Comparison of ENCODE assay signal across 8 mouse cellular contexts in genomic region chr17:24351760-24352357, GRCm38 (mm10). TPM values are rescaled to one million over a fixed set of nuclear protein-coding genes. Genes with fewer than 3 reads are reported as not detected.
DNase-seq lines count a peak whose midpoint lies in the region; ATAC-seq lines count a peak whose summit lies in the region.

Abca3 (plus strand) TSS chr17:24351950.

- peak within 1 kb of the TSS; percentile 67 for H3K4me3 ChIP-seq in hindbrain, embryonic 14.5 days (replicated peaks; ENCODE audit: low read length)

- H3K9me3 ChIP-seq in hindbrain, embryonic 14.5 days (ENCODE audit: control insufficient read depth, low read length) = no peaks in the 10 kb centered on the region

- under 1% methylated on average over 47 of the region's 55 CpGs for WGBS in hindbrain, embryonic 14.5 days

- peak; percentile 99 for DNase-seq in NIH3T3 (ENCODE audit: low read depth)
- peak; percentile 97 to 99 for DNase-seq in cerebellum, postnatal 14 days
- DNase-seq in frontal cortex, postnatal 25 days (ENCODE audit: low spot score in 2 of 2) = peak; percentile 87 to 96
- DNase-seq in hindbrain, embryonic 14.5 days (ENCODE audit: low spot score) = peak; percentile 98
- DNase-seq in layer of hippocampus, postnatal 36 days = peak; percentile 96 to 97
- peak; percentile 97 for DNase-seq in lung, postnatal 36 days
- peak; percentile 98 for DNase-seq in retina, postnatal 1 day
- peak; percentile 91 to 95 for DNase-seq in urinary bladder, adult 18-20 months (ENCODE audit: low spot score in 2 of 2)

- H3K9ac ChIP-seq in hindbrain, embryonic 14.5 days = peak within 1 kb of the TSS; percentile 83

- peak within 1 kb of the TSS; percentile 68 for H3K4me2 ChIP-seq in hindbrain, embryonic 14.5 days (replicated peaks)

- H3K27me3 ChIP-seq in hindbrain, embryonic 14.5 days (ENCODE audit: control insufficient read depth, insufficient read depth, low read length) = peaks cover 10% of the 10 kb centered on the region

- peaks cover 22% of the 10 kb centered on the region for H3K4me1 ChIP-seq in hindbrain, embryonic 14.5 days (replicated peaks; ENCODE audit: control insufficient read depth, insufficient read depth, low read length)

- peak within 1 kb of the TSS; percentile 72 for H3K27ac ChIP-seq in hindbrain, embryonic 14.5 days

- H3K36me3 ChIP-seq in hindbrain, embryonic 14.5 days (replicated peaks; ENCODE audit: control insufficient read depth, insufficient read depth) = no peaks in the 10 kb centered on the region

- ATAC-seq in hindbrain, embryonic 14.5 days (ENCODE audit: low FRiP score) = peak; percentile 97

RNA-seq across cellular contexts. Expression of gene Abca3, which starts in this region (rescaled TPM):
- 32.8 and 34.8 TPM in 2 replicates for polyA plus RNA-seq in hindbrain, embryonic 14.5 days (2014; fragmentation: Nextera tagmentation; extraction: Ambion mirVana)
- 10 to 100 TPM; 64.8 to 65.3 TPM for total RNA-seq in layer of hippocampus, postnatal 36 days (2021)

Comparison
In these comparisons a context has a peak if more than half of its experiments do, and no peak if none do; other contexts are left out.
1. Peak in every context shown above with its lines: DNase-seq, ATAC-seq, H3K4me3 ChIP-seq and H3K27ac ChIP-seq.